Mouse (Mus musculus) heart, embryonic 12.5 days (tissue): ENCODE results near the gene Eme1. TPM values are rescaled to one million over a fixed set of nuclear protein-coding genes. Genes with fewer than 3 reads are reported as not detected.
"Not testable (repeated sequence)": the region's sequence is repeated elsewhere in the genome, so short reads cannot be mapped to it uniquely, and the experiment has no call there.

Experiments used
- ATAC-seq: fragments of 200-750 bp; cut with Nextera tagmentation; 2 replicates; pipeline ENCODE4 v1.8.0; 2017; ENCODE audit warnings: moderate TSS enrichment, moderate library complexity; ENCODE audit not compliant: insufficient number of reproducible peaks, low FRiP score
- H3K27ac ChIP-seq: fragments of 300-500 bp; sonication (generic); 2 replicates; pipeline ENCODE4 v1.5.1; 2016; ENCODE audit warnings: mild to moderate bottlenecking, moderate library complexity; ENCODE audit not compliant: poor library complexity, severe bottlenecking
- H3K27me3 ChIP-seq: fragments of 300-500 bp; sonication (generic); replicated peaks from 2 replicates; pipeline ENCODE4 v1.6.1; 2016; ENCODE audit warnings: mild to moderate bottlenecking, moderate library complexity
- H3K36me3 ChIP-seq: fragments of 300-500 bp; sonication (generic); 2 replicates; pipeline ENCODE4 v1.6.1; 2016; ENCODE audit warnings: mild to moderate bottlenecking, moderate library complexity
- H3K4me1 ChIP-seq: fragments of 300-500 bp; sonication (generic); replicated peaks from 2 replicates; pipeline ENCODE4 v1.6.1; 2016; ENCODE audit warnings: mild to moderate bottlenecking
- H3K4me2 ChIP-seq: fragments of 300-500 bp; sonication (generic); 2 replicates; pipeline ENCODE4 v1.6.1; 2016; ENCODE audit warnings: mild to moderate bottlenecking, moderate library complexity
- H3K4me3 ChIP-seq: fragments of 300-500 bp; sonication (generic); 2 replicates; pipeline ENCODE4 v1.5.1; 2016; ENCODE audit warnings: mild to moderate bottlenecking
- H3K9ac ChIP-seq: fragments of 300-500 bp; sonication (generic); 2 replicates; pipeline ENCODE4 v1.6.1; 2016; ENCODE audit warnings: mild to moderate bottlenecking, moderate library complexity
- H3K9me3 ChIP-seq: fragments of 300-500 bp; sonication (generic); replicated peaks from 2 replicates; pipeline ENCODE4 v1.6.1; 2016; ENCODE audit warnings: mild to moderate bottlenecking, moderate library complexity
- WGBS: fragments of 180-500 bp; shearing (Covaris S2); methylation state at CpG from one replicate; pipeline ENCODE4 v1.1.7; 2016; 5-methylcytosine and 5-hydroxymethylcytosine counted together
- polyA plus RNA-seq: library from polyadenylated mRNA; unstranded; fragments of >200 nt; fragmentation: Nextera tagmentation; extraction: Ambion mirVana; gene quantifications from 2 replicates; pipeline ENCODE4 v1.2.1, GENCODE M21; 2016

Gene Eme1
- polyA plus RNA-seq, 1 experiment from 2014 or later = 15.3 TPM

DNA sequence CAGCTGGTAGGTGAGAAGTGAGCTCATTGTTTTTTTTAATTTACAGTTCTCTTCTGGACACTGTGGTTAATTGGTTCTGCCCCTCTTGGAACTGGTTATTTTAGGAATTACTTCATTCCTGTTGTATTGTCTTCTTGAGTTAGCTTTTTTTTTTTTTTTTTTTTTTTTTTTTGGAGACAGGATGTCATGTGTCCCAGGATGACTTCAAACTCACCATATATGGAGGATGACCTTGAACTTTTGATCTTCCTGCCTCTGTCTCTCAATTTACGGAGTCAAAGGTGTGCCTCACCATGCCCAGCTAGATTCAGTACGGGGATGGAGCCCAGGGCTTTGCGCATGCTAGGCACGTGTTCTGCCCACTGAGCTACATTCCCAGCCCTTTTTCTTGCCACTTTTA lies 27.9 kb upstream of the Eme1 start:
- no peaks in the 10 kb centered on the region for H3K27me3 ChIP-seq
- ATAC-seq = no peak
- no peak overlapping the region for H3K9ac ChIP-seq
- H3K9me3 ChIP-seq = peaks cover 3% of the 10 kb centered on the region; the same call in 1 of the 2 replicates
- WGBS = 74% methylated on average over 4 of the region's 4 CpGs
- H3K4me3 ChIP-seq = no peak overlapping the region
- no peak overlapping the region for H3K4me2 ChIP-seq
- no peaks in the 10 kb centered on the region for H3K36me3 ChIP-seq
- no peak overlapping the region for H3K27ac ChIP-seq
- peaks cover under 1% of the 10 kb centered on the region; the same call in 1 of the 2 replicates for H3K4me1 ChIP-seq

GRCm38 (mm10) chr11:94680639-94681038 lies 26.9 kb upstream of the Eme1 start:
- ATAC-seq = no peak

GRCm38 (mm10) chr11:94677607-94678145 lies 23.9 kb upstream of the Eme1 start:
- Histone ChIP-seq H3K27me3 (no peaks in the 10 kb centered on the region), H3K27ac (no peak overlapping the region), H3K4me1 (peaks cover 27% of the 10 kb centered on the region), H3K4me3 (peak overlapping the region; percentile 96), H3K9me3 (no peaks in the 10 kb centered on the region), H3K4me2 (peak overlapping the region; percentile 88), H3K9ac (peak overlapping the region; percentile 61), H3K36me3 (no peaks in the 10 kb centered on the region)
- no peak for ATAC-seq
- WGBS = 32% methylated on average over 15 of the region's 15 CpGs

More at GRCm38 (mm10) chr11:94680639-94681038, 26.9 kb upstream of the Eme1 start:
- Histone ChIP-seq H3K27me3 (no peaks in the 10 kb centered on the region), H3K27ac (no peak overlapping the region), H3K9me3 (no peaks in the 10 kb centered on the region), H3K4me3 (no peak overlapping the region), H3K9ac (no peak overlapping the region), H3K4me2 (no peak overlapping the region), H3K36me3 (no peaks in the 10 kb centered on the region), H3K4me1 (peaks cover 10% of the 10 kb centered on the region)

- H3K4me2 ChIP-seq = peak within 1 kb of the TSS; percentile 88
- H3K27ac ChIP-seq = peak within 1 kb of the TSS; percentile 75
- ATAC-seq = peak; percentile 96
- H3K9ac ChIP-seq = peak within 1 kb of the TSS; percentile 96
- H3K9me3 ChIP-seq = no peaks in the 10 kb centered on the region
- peak within 1 kb of the TSS; percentile 96 for H3K4me3 ChIP-seq
- peaks cover 27% of the 10 kb centered on the region for H3K4me1 ChIP-seq
- under 1% methylated on average over 79 of the region's 82 CpGs for WGBS
- H3K27me3 ChIP-seq = no peaks in the 10 kb centered on the region
- H3K36me3 ChIP-seq = no peaks in the 10 kb centered on the region
Observed at GRCm38 (mm10) chr11:94676754-94677606, 23.2 kb upstream of the Eme1 start, which contains the start of gene Xylt2. Xylt2 (minus strand) TSS chr11:94677515.

- H3K4me3 ChIP-seq = peak overlapping the region; percentile 96
- WGBS = 41% methylated on average over 4 of the region's 4 CpGs
- peak overlapping the region; percentile 96 for H3K9ac ChIP-seq
- peak overlapping the region; percentile 88 for H3K4me2 ChIP-seq
- no peaks in the 10 kb centered on the region for H3K36me3 ChIP-seq
- no peak for ATAC-seq
- H3K27me3 ChIP-seq = no peaks in the 10 kb centered on the region
- H3K9me3 ChIP-seq = no peaks in the 10 kb centered on the region
- no peak overlapping the region for H3K27ac ChIP-seq
- H3K4me1 ChIP-seq = peaks cover 27% of the 10 kb centered on the region
Observed at GRCm38 (mm10) chr11:94676308-94676707, 22.5 kb upstream of the Eme1 start.

DNA sequence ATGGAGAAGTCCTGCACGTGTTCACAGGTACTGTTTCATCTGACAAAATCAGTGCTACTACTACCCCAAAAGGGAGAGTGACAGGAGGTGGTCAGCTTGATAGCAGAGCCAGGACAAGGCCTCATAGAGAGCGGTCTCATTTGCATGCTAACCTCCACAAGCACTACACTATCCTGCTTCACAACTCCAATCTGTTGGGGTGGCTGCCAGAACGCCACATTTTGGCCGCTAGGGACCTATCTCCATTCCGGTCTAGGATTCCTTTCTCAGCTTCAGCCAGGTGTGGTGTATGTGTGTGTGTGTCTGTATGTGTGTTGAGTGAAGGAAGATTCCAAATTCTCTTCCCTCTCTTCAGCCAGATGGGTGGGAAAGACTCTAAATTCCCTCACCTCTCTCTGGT lies 21.7 kb upstream of the Eme1 start:
- 79% methylated on average over 5 of the region's 5 CpGs for WGBS
- H3K27ac ChIP-seq = no peak overlapping the region
- peaks cover 6% of the 10 kb centered on the region for H3K36me3 ChIP-seq
- no peak overlapping the region for H3K4me3 ChIP-seq
- peak overlapping the region; percentile 88; the same call in 1 of the 2 replicates for H3K4me2 ChIP-seq
- ATAC-seq = no peak
- H3K9me3 ChIP-seq = no peaks in the 10 kb centered on the region
- H3K9ac ChIP-seq = no peak overlapping the region
- H3K4me1 ChIP-seq = peaks cover 27% of the 10 kb centered on the region
- no peaks in the 10 kb centered on the region for H3K27me3 ChIP-seq

GRCm38 (mm10) chr11:94674984-94675383 lies 21.2 kb upstream of the Eme1 start:
- H3K4me1 ChIP-seq = peaks cover 27% of the 10 kb centered on the region
- no peak overlapping the region for H3K9ac ChIP-seq
- no peak overlapping the region for H3K4me3 ChIP-seq
- H3K27me3 ChIP-seq = no peaks in the 10 kb centered on the region
- 74% methylated on average over 5 of the region's 5 CpGs for whole genome bisulfite sequencing
- H3K4me2 ChIP-seq = no peak overlapping the region
- no peak overlapping the region for H3K27ac ChIP-seq
- no peak for ATAC-seq
- no peaks in the 10 kb centered on the region for H3K9me3 ChIP-seq
- peaks cover 11% of the 10 kb centered on the region for H3K36me3 ChIP-seq

- H3K9me3 ChIP-seq = no peaks in the 10 kb centered on the region
- ATAC-seq = no peak
- no peaks in the 10 kb centered on the region for H3K4me1 ChIP-seq
- H3K4me2 ChIP-seq = no peak overlapping the region
- H3K9ac ChIP-seq = no peak overlapping the region
- no peak overlapping the region for H3K4me3 ChIP-seq
- H3K27ac ChIP-seq = no peak overlapping the region
- 88% methylated on average over 6 of the region's 6 CpGs for WGBS
- no peaks in the 10 kb centered on the region for H3K27me3 ChIP-seq
- H3K36me3 ChIP-seq = peaks cover 84% of the 10 kb centered on the region
Observed at GRCm38 (mm10) chr11:94665281-94665680, 11.5 kb upstream of the Eme1 start.

DNA sequence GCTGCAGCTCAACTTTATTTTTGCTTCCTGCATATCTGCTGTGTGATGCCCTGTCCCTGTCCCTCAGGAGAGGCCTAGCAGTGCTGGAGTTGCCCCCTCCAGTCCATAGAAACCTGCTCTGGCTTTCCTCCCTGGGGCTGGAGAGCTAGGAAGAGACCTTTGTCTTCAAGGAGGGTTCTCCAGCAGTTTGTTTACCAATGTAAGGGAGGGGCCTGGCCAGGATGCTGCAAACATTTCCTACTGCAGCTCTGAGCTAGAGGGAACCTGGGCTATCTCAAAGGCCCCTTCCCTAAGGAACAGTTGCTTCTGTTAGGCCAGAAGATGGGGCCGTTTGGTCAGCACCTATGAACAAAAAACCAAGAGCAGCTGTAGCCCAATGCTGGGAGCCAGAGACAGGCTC lies 7.6 kb upstream of the Eme1 start:
- no peak for ATAC-seq
- Histone ChIP-seq H3K4me2 (no peak overlapping the region), H3K27ac (no peak overlapping the region), H3K36me3 (peaks cover 78% of the 10 kb centered on the region), H3K9ac (no peak overlapping the region), H3K4me3 (no peak overlapping the region), H3K27me3 (no peaks in the 10 kb centered on the region), H3K4me1 (no peaks in the 10 kb centered on the region), H3K9me3 (no peaks in the 10 kb centered on the region)
- WGBS = 50% methylated on average over 1 of the region's 1 CpGs

GRCm38 (mm10) chr11:94652973-94653372 lies 791 bp downstream of the Eme1 start:
- Histone ChIP-seq H3K27ac (no peak overlapping the region), H3K9ac (no peak overlapping the region), H3K36me3 (peaks cover 41% of the 10 kb centered on the region), H3K4me2 (peak overlapping the region; percentile 79), H3K4me1 (peaks cover 10% of the 10 kb centered on the region), H3K9me3 (no peaks in the 10 kb centered on the region), H3K4me3 (peak overlapping the region; percentile 79), H3K27me3 (no peaks in the 10 kb centered on the region)
- no peak for ATAC-seq
- WGBS = 42% methylated on average over 8 of the region's 8 CpGs

DNA sequence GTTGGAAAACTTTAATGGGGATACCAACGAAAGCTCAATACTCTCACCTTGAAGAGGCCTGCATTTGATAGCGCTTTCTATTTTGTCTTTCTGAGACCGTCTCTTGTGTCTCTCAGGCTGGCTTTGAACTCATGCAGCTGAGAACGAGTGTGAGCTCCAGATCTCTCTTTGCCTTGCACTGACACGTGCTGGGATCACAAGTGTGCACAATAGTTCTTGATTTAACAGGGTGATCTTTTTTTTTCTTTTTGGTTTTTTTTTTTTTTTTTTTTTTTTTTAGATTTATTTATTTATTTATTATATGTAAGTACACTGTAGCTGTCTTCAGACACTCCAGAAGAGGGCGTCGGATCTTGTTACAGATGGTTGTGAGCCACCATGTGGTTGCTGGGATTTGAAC lies 2.5 kb downstream of the Eme1 start:
- H3K27me3 ChIP-seq, H3K9me3 ChIP-seq, H3K4me2 ChIP-seq, H3K9ac ChIP-seq, H3K4me3 ChIP-seq, H3K27ac ChIP-seq, ATAC-seq: not testable (repeated sequence)
- Histone ChIP-seq H3K4me1 (peaks cover 10% of the 10 kb centered on the region), H3K36me3 (peaks cover 44% of the 10 kb centered on the region)
- 94% methylated on average over 7 of the region's 7 CpGs for WGBS
